Comparison of ENCODE assay signal across 8 mouse cellular contexts in the genomic region with DNA sequence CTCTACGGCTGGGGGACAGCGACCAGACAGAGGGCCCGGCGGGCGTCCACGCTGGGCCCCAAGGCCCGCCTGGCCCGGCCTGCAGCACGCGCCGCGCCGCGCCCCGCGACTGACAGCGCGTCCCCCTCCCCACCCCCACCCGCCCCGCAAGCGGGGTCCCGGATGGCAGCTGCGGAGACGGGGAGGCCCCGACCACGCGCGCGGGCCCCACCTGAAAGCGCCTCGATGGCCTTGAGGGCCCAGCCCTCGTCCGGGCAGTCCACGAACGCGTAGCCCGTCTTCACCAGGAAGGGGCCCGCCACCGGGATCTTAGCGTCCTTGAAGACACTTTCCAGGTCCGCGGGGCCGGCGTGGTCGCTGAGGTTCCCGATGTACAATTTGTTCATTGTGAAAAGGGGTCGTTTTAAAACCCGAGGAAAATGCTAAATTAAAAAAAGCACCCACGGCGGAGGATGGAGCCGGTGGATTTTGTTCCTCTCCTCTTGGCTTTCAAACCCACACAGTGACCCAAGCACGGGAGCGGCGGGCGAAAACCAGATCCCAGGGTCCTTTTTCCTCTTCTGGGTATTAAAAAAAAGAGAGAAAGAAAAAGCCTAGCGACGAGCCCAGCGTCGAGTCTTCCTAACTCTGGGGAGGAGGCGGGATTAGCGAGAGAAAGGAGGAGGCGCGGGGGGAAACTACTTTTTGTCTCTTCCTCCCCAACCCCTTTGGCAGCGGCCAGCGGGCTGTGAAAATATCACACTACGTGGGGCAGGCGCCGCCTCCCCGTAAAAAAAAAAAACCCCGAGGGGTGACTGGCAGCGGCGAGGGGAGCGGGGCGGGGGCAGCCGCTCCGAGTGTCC. TPM values are rescaled to one million over a fixed set of nuclear protein-coding genes. Genes with fewer than 3 reads are reported as not detected.
DNase-seq lines count a peak whose midpoint lies in the region; ATAC-seq and TF ChIP-seq lines count a peak whose summit lies in the region.

No protein-coding gene starts in this region.

- TF ChIP-seq POLR2A in ES-Bruce4 (IDR thresholded peaks at IDR 0.05; ENCODE audit: insufficient read depth, low read length) = no peak
- no peak for TF ChIP-seq POLR2A in olfactory bulb, adult 2 months (IDR thresholded peaks at IDR 0.05; ENCODE audit: insufficient read depth, low read depth, low read length)

- no peaks in the 10 kb centered on the region for H3K4me1 ChIP-seq in ES-Bruce4 (ENCODE audit: control insufficient read depth, insufficient read depth, low read length)
- peaks cover 5% of the 10 kb centered on the region for H3K4me1 ChIP-seq in embryonic facial prominence, embryonic 11.5 days (ENCODE audit: control insufficient read depth, insufficient read depth, low read length)
- peaks cover 44% of the 10 kb centered on the region for H3K4me1 ChIP-seq in hindbrain, embryonic 10.5 days (replicated peaks)
- H3K4me1 ChIP-seq in liver, embryonic 13.5 days (replicated peaks) = peaks cover 45% of the 10 kb centered on the region
- peaks cover 12% of the 10 kb centered on the region for H3K4me1 ChIP-seq in olfactory bulb, adult 2 months (ENCODE audit: control insufficient read depth, insufficient read depth, low read length)

- peaks cover 2% of the 10 kb centered on the region; the same call in 1 of the 2 replicates for H3K27me3 ChIP-seq in ES-Bruce4 (ENCODE audit: control insufficient read depth, insufficient read depth, low read length, poor library complexity, severe bottlenecking)
- no peaks in the 10 kb centered on the region for H3K27me3 ChIP-seq in embryonic facial prominence, embryonic 11.5 days (ENCODE audit: control insufficient read depth, insufficient read depth, low read length)
- no peaks in the 10 kb centered on the region for H3K27me3 ChIP-seq in hindbrain, embryonic 10.5 days (ENCODE audit: insufficient read depth, poor library complexity, severe bottlenecking)
- no peaks in the 10 kb centered on the region for H3K27me3 ChIP-seq in liver, embryonic 13.5 days

- ATAC-seq in embryonic facial prominence, embryonic 11.5 days (replicated peaks; ENCODE audit: insufficient number of reproducible peaks, low FRiP score, low TSS enrichment, low read depth) = no peak
- no peak for ATAC-seq in liver, embryonic 13.5 days (ENCODE audit: low read depth)
- no peak for ATAC-seq in inflammation-experienced regulatory T-cells, adult 6 months

- no peaks in the 10 kb centered on the region for H3K36me3 ChIP-seq in ES-Bruce4 (ENCODE audit: control insufficient read depth, insufficient read depth, low read length, poor library complexity, severe bottlenecking)
- H3K36me3 ChIP-seq in embryonic facial prominence, embryonic 11.5 days (replicated peaks; ENCODE audit: control insufficient read depth, insufficient read depth, low read depth, low read length) = no peaks in the 10 kb centered on the region
- peaks cover 5% of the 10 kb centered on the region for H3K36me3 ChIP-seq in hindbrain, embryonic 10.5 days
- no peaks in the 10 kb centered on the region for H3K36me3 ChIP-seq in liver, embryonic 13.5 days

- peak overlapping the region; percentile 66 for H3K4me3 ChIP-seq in ES-Bruce4 (ENCODE audit: low read depth, low read length)
- H3K4me3 ChIP-seq in embryonic facial prominence, embryonic 11.5 days (ENCODE audit: low read depth, low read length) = peak overlapping the region; percentile 93
- peak overlapping the region; percentile 100 for H3K4me3 ChIP-seq in hindbrain, embryonic 10.5 days
- H3K4me3 ChIP-seq in liver, embryonic 13.5 days (replicated peaks) = peak overlapping the region; percentile 81
- H3K4me3 ChIP-seq in olfactory bulb, adult 2 months (ENCODE audit: insufficient read depth, low read depth, low read length) = peak overlapping the region; percentile 32

- WGBS in embryonic facial prominence, embryonic 11.5 days = under 1% methylated on average over 68 of the region's 76 CpGs
- under 1% methylated on average over 75 of the region's 76 CpGs for WGBS in hindbrain, embryonic 10.5 days
- under 1% methylated on average over 76 of the region's 76 CpGs for WGBS in liver, embryonic 13.5 days (ENCODE audit: insufficient replicate concordance)
- 1% methylated on average over 76 of the region's 76 CpGs for WGBS in olfactory bulb, adult 2 months

- H3K4me2 ChIP-seq in embryonic facial prominence, embryonic 11.5 days (ENCODE audit: low read depth, low read length) = peak overlapping the region; percentile 83
- H3K4me2 ChIP-seq in liver, embryonic 13.5 days = peak overlapping the region; percentile 95

- peak overlapping the region; percentile 99 for H3K9ac ChIP-seq in ES-Bruce4 (ENCODE audit: low read depth, poor library complexity, severe bottlenecking)
- peak overlapping the region; percentile 97 for H3K9ac ChIP-seq in embryonic facial prominence, embryonic 11.5 days (replicated peaks; ENCODE audit: low read length)
- H3K9ac ChIP-seq in liver, embryonic 13.5 days = peak overlapping the region; percentile 95

- H3K27ac ChIP-seq in ES-Bruce4 (ENCODE audit: insufficient read depth, low read length) = peak overlapping the region; percentile 92
- peak overlapping the region; percentile 99 for H3K27ac ChIP-seq in embryonic facial prominence, embryonic 11.5 days (replicated peaks; ENCODE audit: low read depth, low read length)
- peak overlapping the region; percentile 100 for H3K27ac ChIP-seq in hindbrain, embryonic 10.5 days
- peak overlapping the region; percentile 98 for H3K27ac ChIP-seq in liver, embryonic 13.5 days
- no peak overlapping the region for H3K27ac ChIP-seq in olfactory bulb, adult 2 months (ENCODE audit: insufficient read depth, low read depth, low read length)

- DNase-seq in cerebellum, adult 9-11 months = peak; percentile 4
- no peak for DNase-seq in cerebellum, adult 8-10 months
- DNase-seq in embryonic facial prominence, embryonic 11.5 days (ENCODE audit: low spot score) = peak; percentile 94
- peak; percentile 90 for DNase-seq in hindbrain, embryonic 10.5 days (ENCODE audit: low spot score)
- DNase-seq in liver, embryonic 13.5 days = peak; percentile 48

- no peak for TF ChIP-seq CTCF in ES-Bruce4 (IDR thresholded peaks at IDR 0.05; ENCODE audit: low read depth, low read length)
- TF ChIP-seq CTCF in olfactory bulb, adult 2 months (IDR thresholded peaks at IDR 0.05; ENCODE audit: insufficient read depth, low read depth, low read length) = no peak

- TF ChIP-seq EP300 in ES-Bruce4 (IDR thresholded peaks at IDR 0.05; ENCODE audit: insufficient read depth, low read depth, low read length) = no peak

- H3K9me3 ChIP-seq in ES-Bruce4 (replicated peaks; ENCODE audit: control insufficient read depth, insufficient read depth, low read length, poor library complexity, severe bottlenecking) = no peaks in the 10 kb centered on the region
- H3K9me3 ChIP-seq in embryonic facial prominence, embryonic 11.5 days (replicated peaks; ENCODE audit: control insufficient read depth, low read length) = no peaks in the 10 kb centered on the region
- H3K9me3 ChIP-seq in hindbrain, embryonic 10.5 days = no peaks in the 10 kb centered on the region
- H3K9me3 ChIP-seq in liver, embryonic 13.5 days (replicated peaks) = no peaks in the 10 kb centered on the region

RNA-seq across cellular contexts. Expression of gene Igf2bp3, which starts 0.5 kb away (rescaled TPM):
- 78.2 and 85.8 TPM in 2 replicates for polyA plus RNA-seq in ES-Bruce4 (2011; ENCODE audit: insufficient read depth, insufficient read length, low read depth, missing spikeins)
- 138 and 149 TPM in 2 replicates for polyA plus RNA-seq in embryonic facial prominence, embryonic 11.5 days (2014; fragmentation: Nextera tagmentation; extraction: Ambion mirVana)
- polyA plus RNA-seq in hindbrain, embryonic 10.5 days (2016; fragmentation: Nextera tagmentation; extraction: Ambion mirVana) = 127 and 143 TPM in 2 replicates
- polyA plus RNA-seq in liver, embryonic 13.5 days (2015; fragmentation: Nextera tagmentation; extraction: Ambion mirVana) = 21.4 and 25.4 TPM in 2 replicates
- not detected in 2 replicates for polyA plus RNA-seq in olfactory bulb, adult 2 months (2012; ENCODE audit: insufficient read depth, insufficient read length, low replicate concordance, missing spikeins)
- 1 to 10 TPM; 4.6 to 5.2 (median 5.1) TPM for polyA plus RNA-seq in inflammation-experienced regulatory T-cells, adult 6 months (2017; shearing (Covaris generic))

RNA-seq across cellular contexts. Expression of gene Tra2a, which starts 49.5 kb away (rescaled TPM):
- 312 and 328 TPM in 2 replicates for polyA plus RNA-seq in ES-Bruce4 (2011; ENCODE audit: insufficient read depth, insufficient read length, low read depth, missing spikeins)
- polyA plus RNA-seq in embryonic facial prominence, embryonic 11.5 days (2014; fragmentation: Nextera tagmentation; extraction: Ambion mirVana) = 53.3 and 55.5 TPM in 2 replicates
- polyA plus RNA-seq in hindbrain, embryonic 10.5 days (2016; fragmentation: Nextera tagmentation; extraction: Ambion mirVana) = 122 and 128 TPM in 2 replicates
- polyA plus RNA-seq in liver, embryonic 13.5 days (2015; fragmentation: Nextera tagmentation; extraction: Ambion mirVana) = 51.9 and 60.9 TPM in 2 replicates
- not detected in 2 replicates for polyA plus RNA-seq in olfactory bulb, adult 2 months (2012; ENCODE audit: insufficient read depth, insufficient read length, low replicate concordance, missing spikeins)
- 10 to 100 TPM; 30.2 to 49.2 (median 34.7) TPM for polyA plus RNA-seq in inflammation-experienced regulatory T-cells, adult 6 months (2017; shearing (Covaris generic))

Comparison
In these comparisons a context has a peak if more than half of its experiments do, and no peak if none do; other contexts are left out.
1. H3K4me3 ChIP-seq: peak in every context shown above with its lines; median percentile 100 in hindbrain, embryonic 10.5 days; 93 in embryonic facial prominence, embryonic 11.5 days; 81 in liver, embryonic 13.5 days; 66 in ES-Bruce4; 32 in olfactory bulb, adult 2 months.